Mouse (Mus musculus): ENCODE data around the gene Trpm2.
"Not testable (repeated sequence)": the region's sequence is repeated elsewhere in the genome, so short reads cannot be mapped to it uniquely, and the experiment has no call there.

Gene Trpm2

GRCm38 (mm10) chr10:77976458-77977150 lies 6.2 kb upstream of the Trpm2 start:
- DNase-seq: no peak

GRCm38 (mm10) chr10:77975653-77976052 lies 5.3 kb upstream of the Trpm2 start:
- DNase-seq: no peak

GRCm38 (mm10) chr10:77974811-77975210 lies 4.4 kb upstream of the Trpm2 start:
- no peak for DNase-seq

- no peak for DNase-seq
Observed at GRCm38 (mm10) chr10:77974323-77974722, 4.0 kb upstream of the Trpm2 start.

- DNase-seq: peak; percentile 74
Observed at GRCm38 (mm10) chr10:77971709-77972553, 1.6 kb upstream of the Trpm2 start.

GRCm38 (mm10) chr10:77971191-77971590 lies 828 bp upstream of the Trpm2 start:
- peak; percentile 45 for DNase-seq

- no peak for DNase-seq
Observed at GRCm38 (mm10) chr10:77969973-77970325, 414 bp downstream of the Trpm2 start.

- peak; percentile 39 for DNase-seq
Observed at GRCm38 (mm10) chr10:77969274-77969972, 940 bp downstream of the Trpm2 start.

- DNase-seq: no peak
Observed at GRCm38 (mm10) chr10:77963971-77964370, 6.4 kb downstream of the Trpm2 start.

GRCm38 (mm10) chr10:77962725-77963124 lies 7.6 kb downstream of the Trpm2 start:
- no peak for DNase-seq

- not testable (repeated sequence) for DNase-seq
Observed at GRCm38 (mm10) chr10:77950468-77950867, 19.9 kb downstream of the Trpm2 start.

GRCm38 (mm10) chr10:77939685-77940084 lies 30.7 kb downstream of the Trpm2 start:
- no peak for DNase-seq

GRCm38 (mm10) chr10:77927375-77927774 lies 43.0 kb downstream of the Trpm2 start:
- no peak for DNase-seq

- DNase-seq: peak; percentile 81
Observed at GRCm38 (mm10) chr10:77926140-77926539, 44.2 kb downstream of the Trpm2 start.

- no peak for DNase-seq
Observed at GRCm38 (mm10) chr10:77922681-77923080, 47.7 kb downstream of the Trpm2 start.

GRCm38 (mm10) chr10:77921009-77921408 lies 49.4 kb downstream of the Trpm2 start:
- no peak for DNase-seq

GRCm38 (mm10) chr10:77916636-77917335 lies 53.6 kb downstream of the Trpm2 start:
- DNase-seq: peak; percentile 84

GRCm38 (mm10) chr10:77913292-77913691 lies 57.1 kb downstream of the Trpm2 start:
- no peak for DNase-seq

GRCm38 (mm10) chr10:77912605-77913004 lies 57.8 kb downstream of the Trpm2 start:
- no peak for DNase-seq

GRCm38 (mm10) chr10:77902894-77903715 lies 67.3 kb downstream of the Trpm2 start:
- DNase-seq: peak; percentile 52

GRCm38 (mm10) chr10:77902211-77902893 lies 68.0 kb downstream of the Trpm2 start, which contains the start of gene Lrrc3:
Gene Lrrc3 (minus strand): TSS chr10:77902536.
- peak; percentile 58 for DNase-seq

All from thymus, postnatal 4 days (tissue).